ENCODE assay signal across 8 mouse cellular contexts in genomic region chr8:46552441-46552765, GRCm38 (mm10). TPM values are rescaled to one million over a fixed set of nuclear protein-coding genes. Genes with fewer than 3 reads are reported as not detected.
DNase-seq lines count a peak whose midpoint lies in the region; ATAC-seq lines count a peak whose summit lies in the region.

No protein-coding gene starts in this region.

- intact Hi-C loops in left cerebral cortex, postnatal 36 days (cut with DNase I): loop anchor here (5.0 to 10.0 kb wide), 2 partner anchors 65 to 402 kb away; partner anchors contain the start of genes Casp3 and Primpol

- H3K4me2 ChIP-seq in limb, embryonic 11.5 days (ENCODE audit: low read depth, severe bottlenecking): peak overlapping the region; percentile 81
- H3K4me2 ChIP-seq in neural tube, embryonic 13.5 days: peak overlapping the region; percentile 78

- H3K36me3 ChIP-seq in limb, embryonic 11.5 days (ENCODE audit: control insufficient read depth, insufficient read depth, low read length): peaks cover 7% of the 10 kb centered on the region; the same call in 1 of the 2 replicates
- 0 out of 2 replicates have a peak, but pooled peaks cover 6% of the 10 kb centered on the region for H3K36me3 ChIP-seq in neural tube, embryonic 13.5 days

- H3K9ac ChIP-seq in limb, embryonic 11.5 days (ENCODE audit: low read length): peak overlapping the region; percentile 74
- H3K9ac ChIP-seq in neural tube, embryonic 13.5 days: peak overlapping the region; percentile 66

- H3K4me1 ChIP-seq in limb, embryonic 11.5 days (ENCODE audit: control insufficient read depth, insufficient read depth, low read length): peaks cover 5% of the 10 kb centered on the region
- H3K4me1 ChIP-seq in neural tube, embryonic 13.5 days (replicated peaks): peaks cover 11% of the 10 kb centered on the region

- H3K9me3 ChIP-seq in limb, embryonic 11.5 days (ENCODE audit: control insufficient read depth, low read length): no peaks in the 10 kb centered on the region
- H3K9me3 ChIP-seq in neural tube, embryonic 13.5 days: no peaks in the 10 kb centered on the region

- no peak overlapping the region for H3K27ac ChIP-seq in limb, embryonic 11.5 days (replicated peaks; ENCODE audit: low read depth, low read length)
- no peak overlapping the region for H3K27ac ChIP-seq in neural tube, embryonic 13.5 days (replicated peaks)

- peak overlapping the region; percentile 77 for H3K4me3 ChIP-seq in limb, embryonic 11.5 days (ENCODE audit: low read depth, low read length)
- H3K4me3 ChIP-seq in neural tube, embryonic 13.5 days: peak overlapping the region; percentile 73

- 5% methylated on average over 10 of the region's 10 CpGs for whole genome bisulfite sequencing in limb, embryonic 11.5 days
- 5% methylated on average over 10 of the region's 10 CpGs for WGBS in neural tube, embryonic 13.5 days

- DNase-seq in lung, postnatal 10 days: peak; percentile 30
- DNase-seq in lung, adult 18-20 months: no peak
- DNase-seq in cerebellum, adult 18-20 months: peak; percentile 34 to 54
- no peak for DNase-seq in limb, embryonic 11.5 days (ENCODE audit: low spot score)
- no peak for DNase-seq in left cerebral cortex, postnatal 36 days (ENCODE audit: low spot score in 2 of 2)
- DNase-seq in thymus, postnatal 14 days: no peak

- ATAC-seq in granulocyte monocyte progenitor cell, adult 5-6 weeks (replicated peaks; ENCODE audit: poor library complexity, severe bottlenecking): peak; percentile 1; the same call in 1 of the 2 replicates
- ATAC-seq in limb, embryonic 11.5 days (ENCODE audit: insufficient number of reproducible peaks, low FRiP score, low TSS enrichment, low read depth): no peak
- no peak for ATAC-seq in neural tube, embryonic 13.5 days (ENCODE audit: low read depth)

- H3K27me3 ChIP-seq in limb, embryonic 11.5 days (ENCODE audit: control insufficient read depth, insufficient read depth, low read length): no peaks in the 10 kb centered on the region
- H3K27me3 ChIP-seq in neural tube, embryonic 13.5 days: no peaks in the 10 kb centered on the region; the same call in 1 of the 2 replicates

RNA-seq across cellular contexts. Expression of gene Cenpu, which starts 0.6 kb away (rescaled TPM):
- total RNA-seq in granulocyte monocyte progenitor cell, adult 5-6 weeks (2014; fragmentation: Nextera tagmentation): 21.1 and 48.4 TPM in 2 replicates
- total RNA-seq in granulocyte monocyte progenitor cell, adult 5-6 weeks (2017): 65.7 and 125 TPM in 2 replicates
- polyA plus RNA-seq in limb, embryonic 11.5 days (2014; fragmentation: Nextera tagmentation; extraction: Ambion mirVana): 27.9 and 28.5 TPM in 2 replicates
- 7.1 and 10.3 TPM in 2 replicates for polyA plus RNA-seq in neural tube, embryonic 13.5 days (2015; fragmentation: Nextera tagmentation; extraction: Ambion mirVana)
- 1 to 10 TPM; 3.0 to 3.1 TPM for total RNA-seq in left cerebral cortex, postnatal 36 days (2021)

Comparison
In these comparisons a context has a peak if more than half of its experiments do, and no peak if none do; other contexts are left out.
1. DNase-seq: peak in lung, postnatal 10 days (single experiment) and cerebellum, adult 18-20 months (2 of 2); none in lung, adult 18-20 months (0 of 2), limb, embryonic 11.5 days (single experiment), left cerebral cortex, postnatal 36 days (0 of 2) and thymus, postnatal 14 days (single experiment).
2. RNA of gene Cenpu, which starts 0.6 kb away (total RNA-seq): 21.1 to 125 TPM in granulocyte monocyte progenitor cell, adult 5-6 weeks; 3.0 to 3.1 TPM in left cerebral cortex, postnatal 36 days; every median in the first group is over 4 times any median in the second.